Mouse (Mus musculus): ENCODE measurements around the gene Mettl23. TPM values are rescaled to one million over a fixed set of nuclear protein-coding genes. Genes with fewer than 3 reads are reported as not detected.
"Not testable (repeated sequence)": the region's sequence is repeated elsewhere in the genome, so short reads cannot be mapped to it uniquely, and the experiment has no call there.

Mettl23 gene
- polyA plus RNA-seq, 1 experiment from 2014 or later = 79.2 TPM

- no peak overlapping the region for H3K27ac ChIP-seq (replicated peaks in 1 of 2; ENCODE audit: control insufficient read depth in 1 of 2, insufficient read depth in 1 of 2, low read depth in 2 of 2, low read length in 2 of 2)
- 64% methylated on average over 5 of the region's 5 CpGs for WGBS
- no peak for ATAC-seq (ENCODE audit: insufficient number of reproducible peaks, insufficient read depth, low FRiP score, low read depth)
Measured at GRCm38 (mm10) chr11:116887136-116887535, 44.1 kb downstream of the Mettl23 start.

GRCm38 (mm10) chr11:116893532-116894442 lies 50.7 kb downstream of the Mettl23 start:
- ATAC-seq (ENCODE audit: insufficient number of reproducible peaks, insufficient read depth, low FRiP score, low read depth) = no peak
- H3K27me3 ChIP-seq (ENCODE audit: control insufficient read depth, insufficient read depth, low read length) = no peaks in the 10 kb centered on the region
- H3K4me1 ChIP-seq (ENCODE audit: control insufficient read depth in 2 of 2, insufficient read depth in 2 of 2, low read length in 2 of 2) = no peaks in the 10 kb centered on the region; a peak in 1 of 4 replicates
- 72% methylated on average over 19 of the region's 19 CpGs for WGBS
- no peak overlapping the region for H3K4me2 ChIP-seq (ENCODE audit: low read length)
- H3K9ac ChIP-seq (ENCODE audit: low read length) = no peak overlapping the region
- H3K36me3 ChIP-seq (ENCODE audit: control insufficient read depth, insufficient read depth, low read length) = no peaks in the 10 kb centered on the region
- no peak overlapping the region for H3K4me3 ChIP-seq (ENCODE audit: control insufficient read depth in 1 of 2, insufficient read depth in 1 of 2, low read depth in 1 of 2, low read length in 2 of 2)
- H3K9me3 ChIP-seq (ENCODE audit: control insufficient read depth, low read length) = 0 out of 2 replicates have a peak, but pooled peaks cover 3% of the 10 kb centered on the region
- no peak overlapping the region for H3K27ac ChIP-seq (replicated peaks in 1 of 2; ENCODE audit: control insufficient read depth in 1 of 2, insufficient read depth in 1 of 2, low read depth in 2 of 2, low read length in 2 of 2)

More at GRCm38 (mm10) chr11:116887136-116887535, 44.1 kb downstream of the Mettl23 start:
- no peaks in the 10 kb centered on the region for H3K36me3 ChIP-seq (ENCODE audit: control insufficient read depth, insufficient read depth, low read length)
- H3K4me2 ChIP-seq (ENCODE audit: low read length) = no peak overlapping the region
- H3K4me3 ChIP-seq (ENCODE audit: control insufficient read depth in 1 of 2, insufficient read depth in 1 of 2, low read depth in 1 of 2, low read length in 2 of 2) = no peak overlapping the region
- H3K9me3 ChIP-seq (ENCODE audit: control insufficient read depth, low read length) = 0 out of 2 replicates have a peak, but pooled peaks cover 3% of the 10 kb centered on the region
- peaks cover 0 to 5% of the 10 kb centered on the region in 2 experiments; a peak in 2 of 4 replicates for H3K4me1 ChIP-seq (ENCODE audit: control insufficient read depth in 2 of 2, insufficient read depth in 2 of 2, low read length in 2 of 2)
- H3K27me3 ChIP-seq (ENCODE audit: control insufficient read depth, insufficient read depth, low read length) = peaks cover 9% of the 10 kb centered on the region; the same call in 1 of the 2 replicates
- no peak overlapping the region for H3K9ac ChIP-seq (ENCODE audit: low read length)

GRCm38 (mm10) chr11:116895402-116895801 lies 52.3 kb downstream of the Mettl23 start:
- ATAC-seq (ENCODE audit: insufficient number of reproducible peaks, insufficient read depth, low FRiP score, low read depth) = no peak
- Histone ChIP-seq H3K9me3 (ENCODE audit: control insufficient read depth, low read length) (0 out of 2 replicates have a peak, but pooled peaks cover 3% of the 10 kb centered on the region), H3K36me3 (ENCODE audit: control insufficient read depth, insufficient read depth, low read length) (no peaks in the 10 kb centered on the region), H3K9ac (ENCODE audit: low read length) (no peak overlapping the region), H3K4me2 (ENCODE audit: low read length) (no peak overlapping the region), H3K4me3 (ENCODE audit: control insufficient read depth in 1 of 2, insufficient read depth in 1 of 2, low read depth in 1 of 2, low read length in 2 of 2) (no peak overlapping the region), H3K4me1 (ENCODE audit: control insufficient read depth in 2 of 2, insufficient read depth in 2 of 2, low read length in 2 of 2) (no peaks in the 10 kb centered on the region; a peak in 1 of 4 replicates), H3K27ac (replicated peaks in 1 of 2; ENCODE audit: control insufficient read depth in 1 of 2, insufficient read depth in 1 of 2, low read depth in 2 of 2, low read length in 2 of 2) (no peak overlapping the region), H3K27me3 (ENCODE audit: control insufficient read depth, insufficient read depth, low read length) (no peaks in the 10 kb centered on the region)
- WGBS = 71% methylated on average over 3 of the region's 3 CpGs

GRCm38 (mm10) chr11:116899247-116899646 lies 56.2 kb downstream of the Mettl23 start:
- no peak for ATAC-seq (ENCODE audit: insufficient number of reproducible peaks, insufficient read depth, low FRiP score, low read depth)
- Histone ChIP-seq H3K4me2 (ENCODE audit: low read length) (no peak overlapping the region), H3K27me3 (ENCODE audit: control insufficient read depth, insufficient read depth, low read length) (peaks cover 1% of the 10 kb centered on the region), H3K27ac (replicated peaks in 1 of 2; ENCODE audit: control insufficient read depth in 1 of 2, insufficient read depth in 1 of 2, low read depth in 2 of 2, low read length in 2 of 2) (no peak overlapping the region), H3K9me3 (ENCODE audit: control insufficient read depth, low read length) (no peaks in the 10 kb centered on the region), H3K4me1 (ENCODE audit: control insufficient read depth in 2 of 2, insufficient read depth in 2 of 2, low read length in 2 of 2) (no peaks in the 10 kb centered on the region; a peak in 1 of 4 replicates), H3K36me3 (ENCODE audit: control insufficient read depth, insufficient read depth, low read length) (no peaks in the 10 kb centered on the region), H3K9ac (ENCODE audit: low read length) (no peak overlapping the region), H3K4me3 (ENCODE audit: control insufficient read depth in 1 of 2, insufficient read depth in 1 of 2, low read depth in 1 of 2, low read length in 2 of 2) (no peak overlapping the region)
- WGBS = 93% methylated on average over 12 of the region's 12 CpGs

GRCm38 (mm10) chr11:116902588-116902987 lies 59.5 kb downstream of the Mettl23 start:
- H3K4me1 ChIP-seq (ENCODE audit: control insufficient read depth in 2 of 2, insufficient read depth in 2 of 2, low read length in 2 of 2); H3K36me3 ChIP-seq (ENCODE audit: control insufficient read depth, insufficient read depth, low read length); H3K4me3 ChIP-seq (ENCODE audit: control insufficient read depth in 1 of 2, insufficient read depth in 1 of 2, low read depth in 1 of 2, low read length in 2 of 2); H3K27ac ChIP-seq (replicated peaks in 1 of 2; ENCODE audit: control insufficient read depth in 1 of 2, insufficient read depth in 1 of 2, low read depth in 2 of 2, low read length in 2 of 2); ATAC-seq (ENCODE audit: insufficient number of reproducible peaks, insufficient read depth, low FRiP score, low read depth); H3K9ac ChIP-seq (ENCODE audit: low read length); H3K9me3 ChIP-seq (ENCODE audit: control insufficient read depth, low read length); H3K4me2 ChIP-seq (ENCODE audit: low read length): not testable (repeated sequence)
- peaks cover 18% of the 10 kb centered on the region for H3K27me3 ChIP-seq (ENCODE audit: control insufficient read depth, insufficient read depth, low read length)
- 85% methylated on average over 10 of the region's 10 CpGs for WGBS

Other genes starting within 250 kb of the Mettl23 start
- gene Rhbdf2, start 216.3 kb upstream of the Mettl23 start, polyA plus RNA-seq (2014; fragmentation: Nextera tagmentation; extraction: Ambion mirVana) = 6.4 and 6.6 TPM in 2 replicates
- gene Prcd, start 189.7 kb upstream of the Mettl23 start, polyA plus RNA-seq (2014; fragmentation: Nextera tagmentation; extraction: Ambion mirVana) = 1.3 and 1.9 TPM in 2 replicates
- 5.8 and 6.7 TPM in 2 replicates for gene Cygb, start 189.0 kb upstream of the Mettl23 start, polyA plus RNA-seq (2014; fragmentation: Nextera tagmentation; extraction: Ambion mirVana)
- gene St6galnac1, start 67.8 kb upstream of the Mettl23 start, polyA plus RNA-seq (2014; fragmentation: Nextera tagmentation; extraction: Ambion mirVana) = not detected in 2 replicates
- 15.0 and 16.7 TPM in 2 replicates for gene Mxra7, start 15.2 kb upstream of the Mettl23 start, polyA plus RNA-seq (2014; fragmentation: Nextera tagmentation; extraction: Ambion mirVana)
- gene Jmjd6, start 171 bp downstream of the Mettl23 start, polyA plus RNA-seq (2014; fragmentation: Nextera tagmentation; extraction: Ambion mirVana) = 59.0 and 63.7 TPM in 2 replicates
- 31.9 and 39.7 TPM in 2 replicates for gene Mfsd11, start 9.2 kb downstream of the Mettl23 start, polyA plus RNA-seq (2014; fragmentation: Nextera tagmentation; extraction: Ambion mirVana)
- gene Srsf2, start 9.8 kb downstream of the Mettl23 start, polyA plus RNA-seq (2014; fragmentation: Nextera tagmentation; extraction: Ambion mirVana) = 566 and 569 TPM in 2 replicates
- gene Mgat5b, start 75.6 kb downstream of the Mettl23 start, polyA plus RNA-seq (2014; fragmentation: Nextera tagmentation; extraction: Ambion mirVana) = 0.35 and 0.50 TPM in 2 replicates

Data from heart, embryonic 14.5 days (tissue).